Mouse (Mus musculus) neural tube, embryonic 13.5 days (tissue): Measurements from ENCODE around the gene Phxr2. TPM values are rescaled to one million over a fixed set of nuclear protein-coding genes. Genes with fewer than 3 reads are reported as not detected.

ENCODE experiments used
- ATAC-seq: fragments of 200-750 bp; cut with Nextera tagmentation; 2 replicates; pipeline ENCODE4 v1.8.0; 2017; ENCODE audit warnings: low read depth, mild to moderate bottlenecking, moderate TSS enrichment, moderate library complexity
- H3K27ac ChIP-seq: fragments of 300-500 bp; sonication (generic); replicated peaks from 2 replicates; pipeline ENCODE4 v1.5.1; 2015; ENCODE audit warnings: moderate library complexity, mild to moderate bottlenecking, inconsistent platforms
- H3K27me3 ChIP-seq: fragments of 300-500 bp; sonication (generic); 2 replicates; pipeline ENCODE4 v1.6.1; 2015; ENCODE audit warnings: mild to moderate bottlenecking, inconsistent platforms
- H3K36me3 ChIP-seq: fragments of 300-500 bp; sonication (generic); 2 replicates; pipeline ENCODE4 v1.6.1; 2015; ENCODE audit warnings: mild to moderate bottlenecking, inconsistent platforms
- H3K4me1 ChIP-seq: fragments of 300-500 bp; sonication (generic); replicated peaks from 2 replicates; pipeline ENCODE4 v1.6.1; 2015; ENCODE audit warnings: inconsistent platforms
- H3K4me2 ChIP-seq: fragments of 300-500 bp; sonication (generic); 2 replicates; pipeline ENCODE4 v1.6.1; 2015; ENCODE audit warnings: inconsistent platforms, mild to moderate bottlenecking, moderate library complexity
- H3K4me3 ChIP-seq: fragments of 300-500 bp; sonication (generic); 2 replicates; pipeline ENCODE4 v1.5.1; 2015; ENCODE audit warnings: mild to moderate bottlenecking, inconsistent platforms
- H3K9ac ChIP-seq: fragments of 300-500 bp; sonication (generic); 2 replicates; pipeline ENCODE4 v1.6.1; 2015; ENCODE audit warnings: moderate library complexity, mild to moderate bottlenecking, inconsistent platforms
- H3K9me3 ChIP-seq: fragments of 300-500 bp; sonication (generic); 2 replicates; pipeline ENCODE4 v1.6.1; 2016; ENCODE audit warnings: inconsistent platforms
- WGBS: fragments of 180-500 bp; shearing (Covaris S2); methylation state at CpG from one replicate; pipeline ENCODE4 v1.1.7; 2015; 5-methylcytosine and 5-hydroxymethylcytosine counted together
- polyA plus RNA-seq: library from polyadenylated mRNA; unstranded; fragments of >200 nt; fragmentation: Nextera tagmentation; extraction: Ambion mirVana; gene quantifications from 2 replicates; pipeline ENCODE4 v1.2.1, GENCODE M21; 2015

Phxr2 gene
- polyA plus RNA-seq, 1 experiment from 2014 or later, result not detected

GRCm38 (mm10) chr10:99108431-99108982 lies 17.6 kb downstream of the Phxr2 start:
- Histone ChIP-seq H3K27me3 (no peaks in the 10 kb centered on the region), H3K4me3 (peak overlapping the region; percentile 95), H3K27ac (no peak overlapping the region), H3K4me2 (peak overlapping the region; percentile 91), H3K4me1 (peaks cover 48% of the 10 kb centered on the region), H3K9me3 (no peaks in the 10 kb centered on the region), H3K36me3 (peaks cover 21% of the 10 kb centered on the region), H3K9ac (peak overlapping the region; percentile 94)
- no peak for ATAC-seq
- 41% methylated on average over 12 of the region's 12 CpGs for WGBS

GRCm38 (mm10) chr10:99107964-99108363 lies 18.2 kb downstream of the Phxr2 start, which contains the start of gene Galnt4:
Gene Galnt4 (plus strand): TSS chr10:99108159.
- under 1% methylated on average over 22 of the region's 22 CpGs for WGBS
- no peaks in the 10 kb centered on the region for H3K27me3 ChIP-seq
- ATAC-seq, result peak; percentile 57

GRCm38 (mm10) chr10:99106703-99107631 lies 19.2 kb downstream of the Phxr2 start, which contains the start of gene Poc1b:
Gene Poc1b (plus strand): TSS chr10:99107036.
- 0% methylated on average over 106 of the region's 106 CpGs for WGBS
- Histone ChIP-seq H3K9me3 (no peaks in the 10 kb centered on the region), H3K9ac (peak within 1 kb of the TSS; percentile 94), H3K4me2 (peak within 1 kb of the TSS; percentile 91), H3K4me1 (peaks cover 40% of the 10 kb centered on the region), H3K27me3 (no peaks in the 10 kb centered on the region), H3K36me3 (peaks cover 21% of the 10 kb centered on the region), H3K4me3 (peak within 1 kb of the TSS; percentile 95), H3K27ac (peak within 1 kb of the TSS; percentile 95)
- peak; percentile 96 for ATAC-seq

More at GRCm38 (mm10) chr10:99107964-99108363, 18.2 kb downstream of the Phxr2 start, which contains the start of gene Galnt4:
- H3K4me3 ChIP-seq, result peak within 1 kb of the TSS; percentile 95
- H3K9me3 ChIP-seq, result no peaks in the 10 kb centered on the region
- peaks cover 44% of the 10 kb centered on the region for H3K4me1 ChIP-seq
- peaks cover 21% of the 10 kb centered on the region for H3K36me3 ChIP-seq
- peak within 1 kb of the TSS; percentile 94 for H3K9ac ChIP-seq
- peak within 1 kb of the TSS; percentile 91 for H3K4me2 ChIP-seq
- peak within 1 kb of the TSS; percentile 95 for H3K27ac ChIP-seq

- Histone ChIP-seq H3K36me3 (peaks cover 21% of the 10 kb centered on the region), H3K4me2 (peak overlapping the region; percentile 91), H3K4me1 (peaks cover 34% of the 10 kb centered on the region), H3K9me3 (no peaks in the 10 kb centered on the region), H3K27ac (peak overlapping the region; percentile 95; the same call in 1 of the 2 replicates), H3K4me3 (peak overlapping the region; percentile 95), H3K9ac (peak overlapping the region; percentile 94), H3K27me3 (no peaks in the 10 kb centered on the region)
- no peak for ATAC-seq
- WGBS, result 34% methylated on average over 8 of the region's 8 CpGs
Observed at GRCm38 (mm10) chr10:99106311-99106702, 19.8 kb downstream of the Phxr2 start.

- Histone ChIP-seq H3K9ac (no peak overlapping the region), H3K4me3 (no peak overlapping the region), H3K9me3 (no peaks in the 10 kb centered on the region), H3K4me1 (peaks cover 30% of the 10 kb centered on the region), H3K27ac (no peak overlapping the region), H3K27me3 (no peaks in the 10 kb centered on the region), H3K36me3 (peaks cover 17% of the 10 kb centered on the region), H3K4me2 (0 out of 2 replicates have a peak overlapping the region, but pooled peaks have one; percentile 91)
- ATAC-seq, result no peak
- 88% methylated on average over 3 of the region's 3 CpGs for WGBS
Observed at GRCm38 (mm10) chr10:99105522-99105921, 20.6 kb downstream of the Phxr2 start.

GRCm38 (mm10) chr10:99097374-99097773 lies 28.8 kb downstream of the Phxr2 start:
- Histone ChIP-seq H3K27me3 (no peaks in the 10 kb centered on the region), H3K4me1 (no peaks in the 10 kb centered on the region), H3K36me3 (no peaks in the 10 kb centered on the region), H3K9me3 (no peaks in the 10 kb centered on the region), H3K4me3 (no peak overlapping the region), H3K9ac (no peak overlapping the region), H3K4me2 (no peak overlapping the region), H3K27ac (no peak overlapping the region)
- 79% methylated on average over 10 of the region's 10 CpGs for WGBS
- no peak for ATAC-seq

- H3K4me3 ChIP-seq, result no peak overlapping the region
- no peaks in the 10 kb centered on the region for H3K27me3 ChIP-seq
- H3K36me3 ChIP-seq, result no peaks in the 10 kb centered on the region
- no peaks in the 10 kb centered on the region for H3K9me3 ChIP-seq
- no peak overlapping the region for H3K9ac ChIP-seq
- no peak for ATAC-seq
- WGBS, result 82% methylated on average over 2 of the region's 2 CpGs
- H3K27ac ChIP-seq, result no peak overlapping the region
- H3K4me2 ChIP-seq, result no peak overlapping the region
- H3K4me1 ChIP-seq, result no peaks in the 10 kb centered on the region
Observed at GRCm38 (mm10) chr10:99095114-99095513, 31.0 kb downstream of the Phxr2 start.

- H3K4me2 ChIP-seq, result no peak overlapping the region
- WGBS, result 88% methylated on average over 2 of the region's 2 CpGs
- no peak for ATAC-seq
Observed at GRCm38 (mm10) chr10:99093364-99093763, 32.8 kb downstream of the Phxr2 start.

GRCm38 (mm10) chr10:99089906-99090305 lies 36.2 kb downstream of the Phxr2 start:
- no peaks in the 10 kb centered on the region for H3K4me1 ChIP-seq
- 90% methylated on average over 6 of the region's 6 CpGs for WGBS
- ATAC-seq, result no peak

More at GRCm38 (mm10) chr10:99093364-99093763, 32.8 kb downstream of the Phxr2 start:
- no peak overlapping the region for H3K9ac ChIP-seq
- H3K27me3 ChIP-seq, result no peaks in the 10 kb centered on the region
- H3K9me3 ChIP-seq, result no peaks in the 10 kb centered on the region
- H3K36me3 ChIP-seq, result no peaks in the 10 kb centered on the region
- no peak overlapping the region for H3K4me3 ChIP-seq
- H3K4me1 ChIP-seq, result no peaks in the 10 kb centered on the region
- no peak overlapping the region for H3K27ac ChIP-seq

GRCm38 (mm10) chr10:99086029-99086428 lies 40.1 kb downstream of the Phxr2 start:
- H3K4me3 ChIP-seq, result no peak overlapping the region
- H3K4me1 ChIP-seq, result 0 out of 2 replicates have a peak, but pooled peaks cover 4% of the 10 kb centered on the region
- no peak overlapping the region for H3K27ac ChIP-seq
- no peak overlapping the region for H3K9ac ChIP-seq
- WGBS, result 73% methylated on average over 6 of the region's 6 CpGs
- H3K36me3 ChIP-seq, result no peaks in the 10 kb centered on the region
- no peak for ATAC-seq
- H3K27me3 ChIP-seq, result no peaks in the 10 kb centered on the region
- H3K4me2 ChIP-seq, result no peak overlapping the region
- H3K9me3 ChIP-seq, result no peaks in the 10 kb centered on the region

More at GRCm38 (mm10) chr10:99089906-99090305, 36.2 kb downstream of the Phxr2 start:
- Histone ChIP-seq H3K9me3 (no peaks in the 10 kb centered on the region), H3K4me2 (no peak overlapping the region), H3K27me3 (no peaks in the 10 kb centered on the region), H3K9ac (no peak overlapping the region), H3K36me3 (no peaks in the 10 kb centered on the region), H3K4me3 (no peak overlapping the region), H3K27ac (no peak overlapping the region)

GRCm38 (mm10) chr10:99085240-99085587 lies 40.9 kb downstream of the Phxr2 start:
- Histone ChIP-seq H3K9ac (no peak overlapping the region), H3K27me3 (no peaks in the 10 kb centered on the region), H3K27ac (no peak overlapping the region), H3K4me1 (0 out of 2 replicates have a peak, but pooled peaks cover 4% of the 10 kb centered on the region), H3K9me3 (no peaks in the 10 kb centered on the region), H3K4me3 (no peak overlapping the region), H3K36me3 (no peaks in the 10 kb centered on the region), H3K4me2 (no peak overlapping the region; the same call in 1 of the 2 replicates)
- WGBS, result 66% methylated on average over 6 of the region's 6 CpGs
- peak; percentile 19; the same call in 1 of the 2 replicates for ATAC-seq
